Mouse (Mus musculus): ENCODE data around the gene Pla2r1. TPM values are rescaled to one million over a fixed set of nuclear protein-coding genes. Genes with fewer than 3 reads are reported as not detected.
A peak's percentile ranks its signal among the peaks of the same experiment; 100 is the strongest.

Gene Pla2r1
- polyA plus RNA-seq, 1 experiment from 2014 or later, result 1.4 TPM

- WGBS, result 58% methylated on average over 7 of the region's 7 CpGs
- H3K27ac ChIP-seq (ENCODE audit: low read length), result no peak overlapping the region
- ATAC-seq, result no peak
These were observed 168.9 kb downstream of the Pla2r1 start for GRCm38 (mm10) chr2:60384083-60384762.

GRCm38 (mm10) chr2:60382858-60383669 is 170.0 kb downstream of the Pla2r1 start, which contains the start of gene Ly75:
Ly75 (minus strand) TSS chr2:60383303.
- Histone ChIP-seq H3K9ac (replicated peaks; ENCODE audit: low read depth) (peak within 1 kb of the TSS; percentile 21; the same call in 1 of the 2 replicates), H3K9me3 (ENCODE audit: low read length) (no peaks in the 10 kb centered on the region), H3K4me3 (ENCODE audit: low read depth, low read length) (peak within 1 kb of the TSS; percentile 37), H3K36me3 (ENCODE audit: insufficient read depth, low read length) (no peaks in the 10 kb centered on the region), H3K4me2 (replicated peaks; ENCODE audit: low read depth, low read length) (peak within 1 kb of the TSS; percentile 63), H3K27me3 (replicated peaks; ENCODE audit: insufficient read depth, low read length) (no peaks in the 10 kb centered on the region), H3K4me1 (ENCODE audit: insufficient read depth, low read depth, low read length) (no peaks in the 10 kb centered on the region), H3K27ac (ENCODE audit: low read length) (no peak within 1 kb of the TSS)
- peak; percentile 98 for ATAC-seq
- peak; percentile 87 for DNase-seq (ENCODE audit: low spot score)
- WGBS, result 2% methylated on average over 46 of the region's 46 CpGs
- TF ChIP-seq EP300 (IDR thresholded peaks at IDR 0.05) (no peak), CTCF (IDR thresholded peaks at IDR 0.05) (no peak)

More at GRCm38 (mm10) chr2:60384083-60384762, 168.9 kb downstream of the Pla2r1 start:
- no peak for DNase-seq (ENCODE audit: low spot score)
- TF ChIP-seq EP300 (IDR thresholded peaks at IDR 0.05) (no peak), CTCF (IDR thresholded peaks at IDR 0.05) (no peak)
- H3K9ac ChIP-seq (replicated peaks; ENCODE audit: low read depth), result no peak overlapping the region
- H3K36me3 ChIP-seq (ENCODE audit: insufficient read depth, low read length), result no peaks in the 10 kb centered on the region
- H3K9me3 ChIP-seq (ENCODE audit: low read length), result no peaks in the 10 kb centered on the region
- H3K4me2 ChIP-seq (replicated peaks; ENCODE audit: low read depth, low read length), result no peak overlapping the region
- no peaks in the 10 kb centered on the region for H3K4me1 ChIP-seq (ENCODE audit: insufficient read depth, low read depth, low read length)
- no peaks in the 10 kb centered on the region for H3K27me3 ChIP-seq (replicated peaks; ENCODE audit: insufficient read depth, low read length)
- no peak overlapping the region for H3K4me3 ChIP-seq (ENCODE audit: low read depth, low read length)

DNA sequence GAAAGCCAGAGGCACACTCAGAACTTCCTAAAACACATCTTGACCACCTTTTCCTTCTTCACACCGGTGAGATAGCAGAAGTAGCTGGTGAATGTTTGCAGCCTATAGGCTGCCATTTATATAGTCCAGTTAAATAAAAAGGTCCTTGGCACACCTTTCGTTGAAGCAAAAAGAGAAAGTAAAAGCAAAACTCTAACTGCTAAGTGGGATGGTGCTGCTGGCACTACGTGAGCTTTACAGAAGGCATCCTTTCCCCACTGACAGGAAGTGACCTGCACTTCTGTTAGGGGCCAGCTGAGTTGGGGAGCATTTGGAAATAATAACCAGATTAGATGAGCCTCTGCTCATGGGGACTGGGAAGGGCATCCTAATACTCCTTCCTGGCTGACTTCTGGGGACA is 170.8 kb downstream of the Pla2r1 start:
- no peak for ATAC-seq
- H3K36me3 ChIP-seq (ENCODE audit: insufficient read depth, low read length), result no peaks in the 10 kb centered on the region
- H3K4me1 ChIP-seq (ENCODE audit: insufficient read depth, low read depth, low read length), result no peaks in the 10 kb centered on the region
- H3K9me3 ChIP-seq (ENCODE audit: low read length), result no peaks in the 10 kb centered on the region
- H3K27me3 ChIP-seq (replicated peaks; ENCODE audit: insufficient read depth, low read length), result no peaks in the 10 kb centered on the region
- no peak for TF ChIP-seq EP300 (IDR thresholded peaks at IDR 0.05)
- no peak for TF ChIP-seq CTCF (IDR thresholded peaks at IDR 0.05)
- DNase-seq (ENCODE audit: low spot score), result peak; percentile 22
- H3K9ac ChIP-seq (replicated peaks; ENCODE audit: low read depth), result no peak overlapping the region
- H3K27ac ChIP-seq (ENCODE audit: low read length), result no peak overlapping the region
- WGBS, result 47% methylated on average over 3 of the region's 3 CpGs
- peak overlapping the region; percentile 63 for H3K4me2 ChIP-seq (replicated peaks; ENCODE audit: low read depth, low read length)
- peak overlapping the region; percentile 37; the same call in 1 of the 2 replicates for H3K4me3 ChIP-seq (ENCODE audit: low read depth, low read length)

GRCm38 (mm10) chr2:60377260-60377659 is 175.8 kb downstream of the Pla2r1 start:
- Histone ChIP-seq H3K4me2 (replicated peaks; ENCODE audit: low read depth, low read length) (no peak overlapping the region), H3K36me3 (ENCODE audit: insufficient read depth, low read length) (no peaks in the 10 kb centered on the region), H3K27ac (ENCODE audit: low read length) (no peak overlapping the region), H3K9me3 (ENCODE audit: low read length) (no peaks in the 10 kb centered on the region), H3K9ac (replicated peaks; ENCODE audit: low read depth) (no peak overlapping the region), H3K4me3 (ENCODE audit: low read depth, low read length) (no peak overlapping the region), H3K4me1 (ENCODE audit: insufficient read depth, low read depth, low read length) (no peaks in the 10 kb centered on the region), H3K27me3 (replicated peaks; ENCODE audit: insufficient read depth, low read length) (no peaks in the 10 kb centered on the region)
- ATAC-seq, result no peak
- TF ChIP-seq EP300 (IDR thresholded peaks at IDR 0.05) (no peak), CTCF (IDR thresholded peaks at IDR 0.05) (no peak)
- no peak for DNase-seq (ENCODE audit: low spot score)
- 82% methylated on average over 5 of the region's 5 CpGs for WGBS

- Histone ChIP-seq H3K36me3 (ENCODE audit: insufficient read depth, low read length) (no peaks in the 10 kb centered on the region), H3K4me1 (ENCODE audit: insufficient read depth, low read depth, low read length) (no peaks in the 10 kb centered on the region), H3K9ac (replicated peaks; ENCODE audit: low read depth) (no peak overlapping the region), H3K27ac (ENCODE audit: low read length) (no peak overlapping the region), H3K4me3 (ENCODE audit: low read depth, low read length) (no peak overlapping the region), H3K9me3 (ENCODE audit: low read length) (no peaks in the 10 kb centered on the region), H3K27me3 (replicated peaks; ENCODE audit: insufficient read depth, low read length) (no peaks in the 10 kb centered on the region), H3K4me2 (replicated peaks; ENCODE audit: low read depth, low read length) (no peak overlapping the region)
- TF ChIP-seq EP300 (IDR thresholded peaks at IDR 0.05), result no peak
- no peak for TF ChIP-seq CTCF (IDR thresholded peaks at IDR 0.05)
- DNase-seq (ENCODE audit: low spot score) (no peak), ATAC-seq (no peak)
- WGBS, result 93% methylated on average over 15 of the region's 15 CpGs
These were observed 177.4 kb downstream of the Pla2r1 start for GRCm38 (mm10) chr2:60375608-60376107.

GRCm38 (mm10) chr2:60375126-60375525 is 178.0 kb downstream of the Pla2r1 start:
- no peak for ATAC-seq
- Histone ChIP-seq H3K4me2 (replicated peaks; ENCODE audit: low read depth, low read length) (no peak overlapping the region), H3K27ac (ENCODE audit: low read length) (no peak overlapping the region), H3K27me3 (replicated peaks; ENCODE audit: insufficient read depth, low read length) (no peaks in the 10 kb centered on the region), H3K36me3 (ENCODE audit: insufficient read depth, low read length) (no peaks in the 10 kb centered on the region), H3K9me3 (ENCODE audit: low read length) (no peaks in the 10 kb centered on the region), H3K4me1 (ENCODE audit: insufficient read depth, low read depth, low read length) (no peaks in the 10 kb centered on the region), H3K4me3 (ENCODE audit: low read depth, low read length) (no peak overlapping the region), H3K9ac (replicated peaks; ENCODE audit: low read depth) (no peak overlapping the region)
- no peak for DNase-seq (ENCODE audit: low spot score)
- TF ChIP-seq CTCF (IDR thresholded peaks at IDR 0.05) (no peak), EP300 (IDR thresholded peaks at IDR 0.05) (no peak)
- WGBS, result 74% methylated on average over 8 of the region's 8 CpGs
